Comparison of ENCODE assay signal across 8 mouse cellular contexts in genomic region chr2:102038895-102039667, GRCm38 (mm10).
DNase-seq lines count a peak whose midpoint lies in the region; ATAC-seq and TF ChIP-seq lines count a peak whose summit lies in the region.

No protein-coding gene starts in this region.

- WGBS in midbrain, embryonic 15.5 days: 92% methylated on average over 7 of the region's 7 CpGs
- WGBS in midbrain, embryonic 11.5 days: 90% methylated on average over 7 of the region's 7 CpGs

- H3K36me3 ChIP-seq in midbrain, embryonic 15.5 days (replicated peaks): no peaks in the 10 kb centered on the region
- H3K36me3 ChIP-seq in midbrain, embryonic 11.5 days (ENCODE audit: control insufficient read depth, insufficient read depth, low read length): no peaks in the 10 kb centered on the region

- no peaks in the 10 kb centered on the region for H3K27me3 ChIP-seq in midbrain, embryonic 15.5 days (replicated peaks)
- no peaks in the 10 kb centered on the region for H3K27me3 ChIP-seq in midbrain, embryonic 11.5 days (ENCODE audit: control insufficient read depth, insufficient read depth, low read length)

- no peak for ATAC-seq in midbrain, embryonic 15.5 days (replicated peaks)
- ATAC-seq in midbrain, embryonic 11.5 days (ENCODE audit: low FRiP score): no peak
- peak; percentile 66 for ATAC-seq in megakaryocyte progenitor cell, adult 5-6 weeks (replicated peaks; ENCODE audit: poor library complexity)

- no peak overlapping the region for H3K9ac ChIP-seq in midbrain, embryonic 15.5 days
- H3K9ac ChIP-seq in midbrain, embryonic 11.5 days (ENCODE audit: low read length): no peak overlapping the region

- H3K4me1 ChIP-seq in midbrain, embryonic 15.5 days: peaks cover 40% of the 10 kb centered on the region
- H3K4me1 ChIP-seq in midbrain, embryonic 11.5 days (ENCODE audit: control insufficient read depth, insufficient read depth, low read length): peaks cover 5% of the 10 kb centered on the region; the same call in 1 of the 2 replicates

- intact Hi-C loops in gastrocnemius, adult 2 months (cut with DNase I): no loop called here
- intact Hi-C loops in gastrocnemius, postnatal 36 days (cut with DNase I): no loop called here

- peak; percentile 20; the same call in 1 of the 2 replicates for TF ChIP-seq CTCF in gastrocnemius, adult 2 months (IDR thresholded peaks at IDR 0.05)

- H3K9me3 ChIP-seq in midbrain, embryonic 15.5 days: no peaks in the 10 kb centered on the region
- no peaks in the 10 kb centered on the region for H3K9me3 ChIP-seq in midbrain, embryonic 11.5 days (ENCODE audit: control insufficient read depth, low read length)

- no peak overlapping the region for H3K4me2 ChIP-seq in midbrain, embryonic 15.5 days
- H3K4me2 ChIP-seq in midbrain, embryonic 11.5 days: no peak overlapping the region

- H3K4me3 ChIP-seq in gastrocnemius, adult 2 months: no peak overlapping the region
- no peak overlapping the region for H3K4me3 ChIP-seq in midbrain, embryonic 15.5 days
- no peak overlapping the region for H3K4me3 ChIP-seq in midbrain, embryonic 11.5 days (ENCODE audit: low read depth, low read length)

- DNase-seq in gastrocnemius, adult 2 months: no peak
- no peak for DNase-seq in gastrocnemius, postnatal 36 days
- DNase-seq in midbrain, embryonic 11.5 days (ENCODE audit: low spot score, missing footprints): no peak
- DNase-seq in thymus, postnatal 4 days: peak; percentile 71
- DNase-seq in right cerebral cortex, adult 2 months (ENCODE audit: low spot score in 2 of 2): no peak
- no peak for DNase-seq in adrenal gland, adult 8-10 months

- H3K27ac ChIP-seq in gastrocnemius, adult 2 months: peak overlapping the region; percentile 62; the same call in 1 of the 2 replicates
- peak overlapping the region; percentile 77; the same call in 1 of the 2 replicates for H3K27ac ChIP-seq in midbrain, embryonic 15.5 days
- H3K27ac ChIP-seq in midbrain, embryonic 11.5 days (ENCODE audit: low read depth, low read length): no peak overlapping the region
